Mouse (Mus musculus): ENCODE data around the gene Gm20388. TPM values are rescaled to one million over a fixed set of nuclear protein-coding genes. Genes with fewer than 3 reads are reported as not detected.

The Gm20388 gene
- polyA plus RNA-seq, 1 experiment from 2014 or later: 5.5 TPM

DNA sequence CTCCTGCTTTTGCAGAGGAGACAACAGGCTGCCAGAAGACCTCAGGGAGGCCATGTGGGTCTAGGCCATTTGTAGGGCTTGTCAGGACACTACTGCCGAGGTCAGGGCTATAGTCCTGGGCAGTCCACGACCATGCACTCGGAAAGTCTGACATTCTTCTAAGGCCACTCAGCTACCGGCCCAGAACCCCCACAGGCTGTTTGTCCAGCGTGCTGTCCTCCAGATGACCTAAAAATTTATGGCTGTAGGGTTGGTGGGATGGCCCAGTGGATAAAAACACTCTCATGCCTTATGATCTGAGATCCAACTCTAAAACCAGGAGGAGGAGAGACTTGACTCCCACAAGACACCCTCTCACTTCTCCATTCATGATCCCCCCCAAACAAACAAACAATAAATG lies 2753.0 kb downstream of the Gm20388 start:
- Histone ChIP-seq H3K4me2 (no peak overlapping the region), H3K9me3 (no peaks in the 10 kb centered on the region), H3K9ac (no peak overlapping the region), H3K4me3 (no peak overlapping the region), H3K36me3 (no peaks in the 10 kb centered on the region), H3K27ac (no peak overlapping the region), H3K27me3 (no peaks in the 10 kb centered on the region), H3K4me1 (peaks cover 75% of the 10 kb centered on the region)
- no peak for ATAC-seq (ENCODE audit: borderline replicate concordance, extremely low read depth, low FRiP score, low TSS enrichment)
- WGBS: 61% methylated on average over 5 of the region's 5 CpGs

DNA sequence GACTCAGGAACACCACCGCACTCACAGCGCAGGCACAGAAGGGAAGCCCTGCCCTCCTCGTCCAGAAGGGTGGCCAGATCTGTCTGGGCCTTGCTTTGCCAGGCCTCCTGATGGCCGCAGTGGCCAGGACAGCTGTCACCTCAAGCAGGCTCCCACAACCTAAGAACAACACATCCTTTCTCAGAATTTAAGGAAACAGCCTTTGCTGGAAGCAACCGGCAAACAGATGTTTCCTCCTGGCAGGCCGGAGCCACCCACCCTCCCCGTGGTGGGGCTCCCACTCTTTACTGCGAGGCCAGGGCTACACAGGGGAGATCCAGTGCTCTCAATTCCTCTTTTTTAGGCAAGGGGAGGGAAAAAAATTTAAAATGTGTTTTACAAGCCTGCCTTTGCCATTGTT lies 2754.6 kb downstream of the Gm20388 start:
- Histone ChIP-seq H3K36me3 (no peaks in the 10 kb centered on the region), H3K4me2 (peak overlapping the region; percentile 24; the same call in 1 of the 2 replicates), H3K27ac (peak overlapping the region; percentile 84), H3K9me3 (no peaks in the 10 kb centered on the region), H3K9ac (no peak overlapping the region), H3K4me1 (peaks cover 73% of the 10 kb centered on the region), H3K27me3 (peaks cover 5% of the 10 kb centered on the region; the same call in 1 of the 2 replicates), H3K4me3 (no peak overlapping the region)
- ATAC-seq (ENCODE audit: borderline replicate concordance, extremely low read depth, low FRiP score, low TSS enrichment): no peak
- 35% methylated on average over 8 of the region's 8 CpGs for WGBS

- H3K4me3 ChIP-seq: no peak overlapping the region
- no peaks in the 10 kb centered on the region for H3K9me3 ChIP-seq
- peaks cover 9% of the 10 kb centered on the region; the same call in 1 of the 2 replicates for H3K27me3 ChIP-seq
- H3K9ac ChIP-seq: no peak overlapping the region
- peak overlapping the region; percentile 84 for H3K27ac ChIP-seq
- WGBS: 55% methylated on average over 12 of the region's 14 CpGs
- no peaks in the 10 kb centered on the region for H3K36me3 ChIP-seq
- H3K4me1 ChIP-seq: peaks cover 70% of the 10 kb centered on the region
- peak overlapping the region; percentile 24 for H3K4me2 ChIP-seq
- 0 out of 2 replicates have a peak, but pooled peaks have one; percentile 36 for ATAC-seq (ENCODE audit: borderline replicate concordance, extremely low read depth, low FRiP score, low TSS enrichment)
Measured at GRCm38 (mm10) chr8:122665667-122666316, 2755.2 kb downstream of the Gm20388 start.

GRCm38 (mm10) chr8:122666338-122666764 lies 2755.7 kb downstream of the Gm20388 start:
- no peak overlapping the region for H3K9ac ChIP-seq
- H3K27ac ChIP-seq: peak overlapping the region; percentile 84
- peak overlapping the region; percentile 10; the same call in 1 of the 2 replicates for H3K4me2 ChIP-seq
- WGBS: 28% methylated on average over 9 of the region's 9 CpGs
- no peaks in the 10 kb centered on the region for H3K9me3 ChIP-seq
- no peak; the same call in 1 of the 2 replicates for ATAC-seq (ENCODE audit: borderline replicate concordance, extremely low read depth, low FRiP score, low TSS enrichment)
- H3K4me3 ChIP-seq: no peak overlapping the region
- H3K4me1 ChIP-seq: peaks cover 64% of the 10 kb centered on the region
- H3K27me3 ChIP-seq: peaks cover 15% of the 10 kb centered on the region; the same call in 1 of the 2 replicates
- no peaks in the 10 kb centered on the region for H3K36me3 ChIP-seq

DNA sequence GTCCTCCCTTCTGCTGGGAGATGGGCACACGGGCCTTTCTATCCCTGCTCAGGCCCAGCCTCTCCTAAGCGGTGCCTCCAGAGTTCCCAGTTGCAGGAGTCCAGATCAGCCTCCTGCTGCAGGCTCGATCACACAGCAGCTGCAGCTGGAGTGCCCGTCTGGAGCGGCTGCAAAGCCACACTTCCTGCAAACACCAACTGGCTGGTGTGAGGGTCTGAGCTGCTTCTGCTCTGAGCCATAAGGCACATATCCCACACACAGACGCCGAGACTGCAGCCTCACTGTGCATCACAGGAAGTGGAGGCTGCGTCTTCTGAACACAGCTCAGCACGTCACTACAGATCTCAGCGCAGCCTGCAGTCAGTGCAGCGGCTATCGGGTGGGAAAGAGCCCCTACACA lies 2756.2 kb downstream of the Gm20388 start:
- Histone ChIP-seq H3K9me3 (no peaks in the 10 kb centered on the region), H3K4me1 (peaks cover 59% of the 10 kb centered on the region), H3K4me3 (no peak overlapping the region), H3K36me3 (no peaks in the 10 kb centered on the region), H3K9ac (no peak overlapping the region), H3K27me3 (peaks cover 20% of the 10 kb centered on the region), H3K4me2 (0 out of 2 replicates have a peak overlapping the region, but pooled peaks have one; percentile 10), H3K27ac (peak overlapping the region; percentile 84)
- WGBS: 34% methylated on average over 12 of the region's 12 CpGs
- peak; percentile 21; the same call in 1 of the 2 replicates for ATAC-seq (ENCODE audit: borderline replicate concordance, extremely low read depth, low FRiP score, low TSS enrichment)

- no peaks in the 10 kb centered on the region for H3K36me3 ChIP-seq
- 76% methylated on average over 11 of the region's 11 CpGs for WGBS
- no peak overlapping the region for H3K9ac ChIP-seq
- H3K9me3 ChIP-seq: no peaks in the 10 kb centered on the region
- H3K27me3 ChIP-seq: peaks cover 28% of the 10 kb centered on the region
- H3K4me3 ChIP-seq: no peak overlapping the region
- no peak for ATAC-seq (ENCODE audit: borderline replicate concordance, extremely low read depth, low FRiP score, low TSS enrichment)
- peaks cover 51% of the 10 kb centered on the region for H3K4me1 ChIP-seq
- H3K4me2 ChIP-seq: no peak overlapping the region
- no peak overlapping the region for H3K27ac ChIP-seq
Measured at GRCm38 (mm10) chr8:122667854-122668253, 2757.2 kb downstream of the Gm20388 start.

- 39% methylated on average over 5 of the region's 5 CpGs for WGBS
- Histone ChIP-seq H3K9me3 (no peaks in the 10 kb centered on the region), H3K4me3 (no peak overlapping the region), H3K4me2 (no peak overlapping the region), H3K4me1 (peaks cover 37% of the 10 kb centered on the region), H3K27me3 (peaks cover 44% of the 10 kb centered on the region), H3K9ac (no peak overlapping the region), H3K36me3 (no peaks in the 10 kb centered on the region), H3K27ac (no peak overlapping the region)
- ATAC-seq (ENCODE audit: borderline replicate concordance, extremely low read depth, low FRiP score, low TSS enrichment): no peak
Measured at GRCm38 (mm10) chr8:122669370-122669769, 2758.7 kb downstream of the Gm20388 start.

GRCm38 (mm10) chr8:122670001-122670400 lies 2759.4 kb downstream of the Gm20388 start:
- Histone ChIP-seq H3K27me3 (peaks cover 47% of the 10 kb centered on the region), H3K36me3 (no peaks in the 10 kb centered on the region), H3K4me1 (peaks cover 31% of the 10 kb centered on the region), H3K9me3 (no peaks in the 10 kb centered on the region), H3K27ac (no peak overlapping the region), H3K4me3 (no peak overlapping the region), H3K9ac (no peak overlapping the region), H3K4me2 (no peak overlapping the region)
- no peak for ATAC-seq (ENCODE audit: borderline replicate concordance, extremely low read depth, low FRiP score, low TSS enrichment)
- WGBS: 22% methylated on average over 11 of the region's 11 CpGs

- Histone ChIP-seq H3K9ac (no peak overlapping the region), H3K4me3 (no peak overlapping the region), H3K4me1 (peaks cover 25% of the 10 kb centered on the region), H3K36me3 (no peaks in the 10 kb centered on the region), H3K27me3 (peaks cover 49% of the 10 kb centered on the region), H3K9me3 (no peaks in the 10 kb centered on the region), H3K27ac (no peak overlapping the region), H3K4me2 (no peak overlapping the region)
- WGBS: 77% methylated on average over 3 of the region's 3 CpGs
- ATAC-seq (ENCODE audit: borderline replicate concordance, extremely low read depth, low FRiP score, low TSS enrichment): no peak
Measured at GRCm38 (mm10) chr8:122670718-122671117, 2760.1 kb downstream of the Gm20388 start.

DNA sequence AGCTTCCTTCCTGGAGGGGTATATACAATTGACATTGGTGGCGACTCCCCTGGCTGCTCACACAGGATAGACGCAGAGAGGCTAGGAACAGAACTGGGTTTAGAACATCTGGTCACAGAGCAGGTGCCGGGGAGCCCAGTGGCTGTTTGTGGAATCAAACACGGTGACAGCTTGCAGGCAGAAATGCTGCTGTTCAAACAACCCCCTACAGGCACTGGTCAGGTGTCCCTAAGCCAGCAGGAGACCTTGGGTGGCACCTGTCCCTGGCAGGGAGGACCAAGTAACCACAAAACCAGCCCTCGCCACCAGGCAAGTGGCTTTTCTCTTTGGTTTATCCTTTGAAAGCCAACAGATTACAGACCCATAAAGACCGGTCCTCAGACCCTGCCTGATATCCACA lies 2761.3 kb downstream of the Gm20388 start:
- peaks cover 61% of the 10 kb centered on the region for H3K27me3 ChIP-seq
- H3K9me3 ChIP-seq: no peaks in the 10 kb centered on the region
- WGBS: 58% methylated on average over 6 of the region's 6 CpGs
- peaks cover 26% of the 10 kb centered on the region for H3K4me1 ChIP-seq
- H3K4me2 ChIP-seq: no peak overlapping the region
- H3K9ac ChIP-seq: no peak overlapping the region
- H3K27ac ChIP-seq: no peak overlapping the region
- no peaks in the 10 kb centered on the region for H3K36me3 ChIP-seq
- no peak overlapping the region for H3K4me3 ChIP-seq
- no peak for ATAC-seq (ENCODE audit: borderline replicate concordance, extremely low read depth, low FRiP score, low TSS enrichment)

- Histone ChIP-seq H3K9me3 (no peaks in the 10 kb centered on the region), H3K27ac (no peak overlapping the region), H3K27me3 (peaks cover 79% of the 10 kb centered on the region), H3K9ac (no peak overlapping the region), H3K36me3 (no peaks in the 10 kb centered on the region), H3K4me3 (no peak overlapping the region), H3K4me2 (no peak overlapping the region), H3K4me1 (peaks cover 32% of the 10 kb centered on the region)
- ATAC-seq (ENCODE audit: borderline replicate concordance, extremely low read depth, low FRiP score, low TSS enrichment): no peak
- 77% methylated on average over 12 of the region's 12 CpGs for WGBS
Measured at GRCm38 (mm10) chr8:122673989-122674388, 2763.3 kb downstream of the Gm20388 start.

GRCm38 (mm10) chr8:122674999-122675398 lies 2764.4 kb downstream of the Gm20388 start:
- no peak overlapping the region for H3K4me3 ChIP-seq
- H3K9ac ChIP-seq: no peak overlapping the region
- ATAC-seq (ENCODE audit: borderline replicate concordance, extremely low read depth, low FRiP score, low TSS enrichment): no peak
- H3K27me3 ChIP-seq: peaks cover 86% of the 10 kb centered on the region
- H3K27ac ChIP-seq: no peak overlapping the region
- peaks cover 42% of the 10 kb centered on the region for H3K4me1 ChIP-seq
- no peak overlapping the region for H3K4me2 ChIP-seq
- 37% methylated on average over 7 of the region's 7 CpGs for WGBS
- H3K36me3 ChIP-seq: no peaks in the 10 kb centered on the region
- H3K9me3 ChIP-seq: no peaks in the 10 kb centered on the region

All from lung, embryonic 15.5 days (tissue).